Mouse (Mus musculus) forebrain, embryonic 11.5 days (tissue): ENCODE measurements around the gene Spink2. TPM values are rescaled to one million over a fixed set of nuclear protein-coding genes. Genes with fewer than 3 reads are reported as not detected.

ENCODE experiments used
- ATAC-seq: fragments of 200-750 bp; cut with Nextera tagmentation; replicated peaks from 2 replicates; pipeline ENCODE4 v1.8.0; 2017; ENCODE audit warnings: moderate TSS enrichment; ENCODE audit not compliant: low FRiP score
- DNase-seq: peaks from one replicate; pipeline ENCODE4 v3.0.0-alpha.2; 2017; ENCODE audit warnings: low spot score
- H3K27ac ChIP-seq: fragments of 300-500 bp; sonication (generic); 2 replicates; pipeline ENCODE4 v1.5.1; 2014; ENCODE audit warnings: low read depth, low read length
- H3K27me3 ChIP-seq: fragments of 300-500 bp; sonication (generic); 2 replicates; pipeline ENCODE4 v1.6.1; 2014; ENCODE audit warnings: mild to moderate bottlenecking, low read length, mixed read lengths; ENCODE audit not compliant: control insufficient read depth, insufficient read depth
- H3K36me3 ChIP-seq: fragments of 300-500 bp; sonication (generic); 2 replicates; pipeline ENCODE4 v1.6.1; 2014; ENCODE audit warnings: mild to moderate bottlenecking, low read length, moderate library complexity, mixed read lengths; ENCODE audit not compliant: control insufficient read depth, insufficient read depth
- H3K4me1 ChIP-seq: fragments of 300-500 bp; sonication (generic); replicated peaks from 2 replicates; pipeline ENCODE4 v1.6.1; 2014; ENCODE audit warnings: low read length, mixed read lengths; ENCODE audit not compliant: control insufficient read depth, insufficient read depth
- H3K4me2 ChIP-seq: fragments of 300-500 bp; sonication (generic); 2 replicates; pipeline ENCODE4 v1.6.1; 2014; ENCODE audit warnings: low read depth, mild to moderate bottlenecking, low read length, moderate library complexity, mixed read lengths; ENCODE audit not compliant: severe bottlenecking
- H3K4me3 ChIP-seq: fragments of 300-500 bp; sonication (generic); 2 replicates; pipeline ENCODE4 v1.5.1; 2014; ENCODE audit warnings: low read depth, low read length
- H3K9ac ChIP-seq: fragments of 300-500 bp; sonication (generic); 2 replicates; pipeline ENCODE4 v1.6.1; 2014; ENCODE audit warnings: low read length
- H3K9me3 ChIP-seq: fragments of 300-500 bp; sonication (generic); 2 replicates; pipeline ENCODE4 v1.6.1; 2016; ENCODE audit warnings: low read length, mixed read lengths; ENCODE audit not compliant: control insufficient read depth
- WGBS: fragments of 180-500 bp; shearing (Covaris S2); extraction: QIAGEN DNeasy Blood & Tissue Kit; methylation state at CpG from one replicate; pipeline ENCODE4 v1.1.7; 2014; 5-methylcytosine and 5-hydroxymethylcytosine counted together
- polyA plus RNA-seq: library from polyadenylated mRNA; unstranded; fragments of >200 nt; fragmentation: Nextera tagmentation; extraction: Ambion mirVana; gene quantifications from 2 replicates; pipeline ENCODE4 v1.2.1, GENCODE M21; 2014

Gene Spink2
- polyA plus RNA-seq, 1 experiment from 2014 or later: 1.2 TPM

GRCm38 (mm10) chr5:77217724-77218123 is 6.5 kb upstream of the Spink2 start:
- Histone ChIP-seq H3K9ac (no peak overlapping the region), H3K4me3 (no peak overlapping the region), H3K4me1 (no peaks in the 10 kb centered on the region), H3K27ac (no peak overlapping the region), H3K4me2 (no peak overlapping the region), H3K27me3 (no peaks in the 10 kb centered on the region), H3K36me3 (no peaks in the 10 kb centered on the region), H3K9me3 (no peaks in the 10 kb centered on the region)
- no peak for DNase-seq
- WGBS: 25% methylated on average over 2 of the region's 2 CpGs
- peak; percentile 24; the same call in 1 of the 2 replicates for ATAC-seq

- Histone ChIP-seq H3K27me3 (no peaks in the 10 kb centered on the region), H3K4me2 (no peak overlapping the region), H3K9me3 (no peaks in the 10 kb centered on the region), H3K9ac (no peak overlapping the region), H3K4me3 (no peak overlapping the region), H3K27ac (no peak overlapping the region), H3K4me1 (no peaks in the 10 kb centered on the region), H3K36me3 (no peaks in the 10 kb centered on the region)
- DNase-seq (peak; percentile 86), ATAC-seq (0 out of 2 replicates have a peak, but pooled peaks have one; percentile 39)
- 14% methylated on average over 9 of the region's 9 CpGs for WGBS
These were observed 5.9 kb upstream of the Spink2 start for GRCm38 (mm10) chr5:77217211-77217610.

GRCm38 (mm10) chr5:77206134-77206533 is 5.1 kb downstream of the Spink2 start:
- 75% methylated on average over 11 of the region's 11 CpGs for WGBS
- H3K27me3 ChIP-seq: no peaks in the 10 kb centered on the region
- no peak for DNase-seq
- H3K27ac ChIP-seq: no peak overlapping the region
- no peak for ATAC-seq
- no peak overlapping the region for H3K9ac ChIP-seq
- H3K36me3 ChIP-seq: no peaks in the 10 kb centered on the region
- no peak overlapping the region for H3K4me3 ChIP-seq
- H3K4me2 ChIP-seq: no peak overlapping the region
- no peaks in the 10 kb centered on the region for H3K4me1 ChIP-seq
- no peaks in the 10 kb centered on the region for H3K9me3 ChIP-seq

- DNase-seq (no peak), ATAC-seq (no peak)
- no peak overlapping the region for H3K4me3 ChIP-seq
- no peak overlapping the region for H3K9ac ChIP-seq
- no peaks in the 10 kb centered on the region for H3K36me3 ChIP-seq
- no peaks in the 10 kb centered on the region for H3K27me3 ChIP-seq
- no peak overlapping the region for H3K27ac ChIP-seq
- no peaks in the 10 kb centered on the region for H3K9me3 ChIP-seq
- H3K4me1 ChIP-seq: no peaks in the 10 kb centered on the region
- H3K4me2 ChIP-seq: no peak overlapping the region
These were observed 9.0 kb downstream of the Spink2 start for GRCm38 (mm10) chr5:77202238-77202637.

- Histone ChIP-seq H3K27me3 (no peaks in the 10 kb centered on the region), H3K9me3 (no peaks in the 10 kb centered on the region), H3K4me1 (no peaks in the 10 kb centered on the region), H3K36me3 (no peaks in the 10 kb centered on the region), H3K4me2 (no peak overlapping the region), H3K9ac (no peak overlapping the region), H3K4me3 (no peak overlapping the region), H3K27ac (no peak overlapping the region)
- DNase-seq (no peak), ATAC-seq (no peak)
- 82% methylated on average over 4 of the region's 4 CpGs for WGBS
These were observed 10.6 kb downstream of the Spink2 start for GRCm38 (mm10) chr5:77200695-77201094.

GRCm38 (mm10) chr5:77193951-77194350 is 17.3 kb downstream of the Spink2 start:
- H3K4me1 ChIP-seq: no peaks in the 10 kb centered on the region
- no peak overlapping the region for H3K4me2 ChIP-seq
- no peak overlapping the region for H3K27ac ChIP-seq
- 34% methylated on average over 3 of the region's 3 CpGs for WGBS
- H3K27me3 ChIP-seq: no peaks in the 10 kb centered on the region
- H3K36me3 ChIP-seq: no peaks in the 10 kb centered on the region
- no peak for ATAC-seq
- H3K9me3 ChIP-seq: no peaks in the 10 kb centered on the region
- H3K9ac ChIP-seq: no peak overlapping the region
- no peak overlapping the region for H3K4me3 ChIP-seq
- peak; percentile 76 for DNase-seq

- H3K4me3 ChIP-seq: no peak overlapping the region
- no peak for DNase-seq
- WGBS: 87% methylated on average over 4 of the region's 4 CpGs
- no peak for ATAC-seq
- H3K4me1 ChIP-seq: no peaks in the 10 kb centered on the region
- no peaks in the 10 kb centered on the region for H3K27me3 ChIP-seq
- H3K27ac ChIP-seq: no peak overlapping the region
- H3K9ac ChIP-seq: no peak overlapping the region
- H3K9me3 ChIP-seq: no peaks in the 10 kb centered on the region
- H3K4me2 ChIP-seq: no peak overlapping the region
- H3K36me3 ChIP-seq: no peaks in the 10 kb centered on the region
These were observed 18.0 kb downstream of the Spink2 start for GRCm38 (mm10) chr5:77193266-77193665.

- DNase-seq: no peak
- H3K36me3 ChIP-seq: no peaks in the 10 kb centered on the region
- H3K27ac ChIP-seq: no peak overlapping the region
- no peak overlapping the region for H3K9ac ChIP-seq
- no peak overlapping the region for H3K4me2 ChIP-seq
- 61% methylated on average over 1 of the region's 1 CpGs for whole genome bisulfite sequencing
- H3K4me1 ChIP-seq: no peaks in the 10 kb centered on the region
- ATAC-seq: no peak
- no peaks in the 10 kb centered on the region for H3K27me3 ChIP-seq
- no peaks in the 10 kb centered on the region; the same call in 1 of the 2 replicates for H3K9me3 ChIP-seq
- no peak overlapping the region for H3K4me3 ChIP-seq
These were observed 19.6 kb downstream of the Spink2 start for GRCm38 (mm10) chr5:77191631-77192030.

GRCm38 (mm10) chr5:77191106-77191505 is 20.2 kb downstream of the Spink2 start:
- DNase-seq: no peak

More at GRCm38 (mm10) chr5:77191106-77191505, 20.2 kb downstream of the Spink2 start:
- Histone ChIP-seq H3K4me2 (no peak overlapping the region), H3K4me3 (no peak overlapping the region), H3K4me1 (no peaks in the 10 kb centered on the region), H3K27me3 (no peaks in the 10 kb centered on the region), H3K9me3 (no peaks in the 10 kb centered on the region; the same call in 1 of the 2 replicates), H3K36me3 (no peaks in the 10 kb centered on the region), H3K9ac (no peak overlapping the region), H3K27ac (no peak overlapping the region)
- ATAC-seq: no peak
- WGBS: 85% methylated on average over 4 of the region's 4 CpGs
